Mouse (Mus musculus) kidney, embryonic 16.5 days (tissue): ENCODE measurements around the gene Clec4g. TPM values are rescaled to one million over a fixed set of nuclear protein-coding genes. Genes with fewer than 3 reads are reported as not detected.
A peak's percentile ranks its signal among the peaks of the same experiment; 100 is the strongest.
"Not testable (repeated sequence)": the region's sequence is repeated elsewhere in the genome, so short reads cannot be mapped to it uniquely, and the experiment has no call there.

ENCODE experiments used
- ATAC-seq: fragments of 200-750 bp; cut with Nextera tagmentation; 2 replicates; pipeline ENCODE4 v1.8.0; 2017; ENCODE audit warnings: moderate TSS enrichment; ENCODE audit not compliant: low FRiP score, low TSS enrichment
- H3K27ac ChIP-seq: fragments of 300-500 bp; sonication (generic); 2 replicates; pipeline ENCODE4 v1.5.1; 2014; ENCODE audit warnings: low read length
- H3K27me3 ChIP-seq: fragments of 300-500 bp; sonication (generic); 2 replicates; pipeline ENCODE4 v1.6.1; 2014; ENCODE audit warnings: low read length, control low read depth, mixed read lengths; ENCODE audit not compliant: insufficient read depth
- H3K36me3 ChIP-seq: fragments of 300-500 bp; sonication (generic); 2 replicates; pipeline ENCODE4 v1.6.1; 2014; ENCODE audit warnings: low read length, control low read depth, mixed read lengths; ENCODE audit not compliant: insufficient read depth
- H3K4me1 ChIP-seq: fragments of 300-500 bp; sonication (generic); 2 replicates; pipeline ENCODE4 v1.6.1; 2014; ENCODE audit warnings: low read length, control low read depth, mixed read lengths; ENCODE audit not compliant: insufficient read depth
- H3K4me2 ChIP-seq: fragments of 300-500 bp; sonication (generic); replicated peaks from 2 replicates; pipeline ENCODE4 v1.6.1; 2014; ENCODE audit warnings: low read depth, low read length
- H3K4me3 ChIP-seq: fragments of 300-500 bp; sonication (generic); 2 replicates; pipeline ENCODE4 v1.5.1; 2014; ENCODE audit warnings: mild to moderate bottlenecking, low read length
- H3K9ac ChIP-seq: fragments of 300-500 bp; sonication (generic); replicated peaks from 2 replicates; pipeline ENCODE4 v1.6.1; 2014; ENCODE audit warnings: low read length
- H3K9me3 ChIP-seq: fragments of 300-500 bp; sonication (generic); 2 replicates; pipeline ENCODE4 v1.6.1; 2016; ENCODE audit warnings: low read length, control low read depth
- WGBS: fragments of 180-500 bp; shearing (Covaris S2); extraction: QIAGEN DNeasy Blood & Tissue Kit; methylation state at CpG from one replicate; pipeline ENCODE4 v1.1.7; 2014; 5-methylcytosine and 5-hydroxymethylcytosine counted together
- polyA plus RNA-seq: library from polyadenylated mRNA; unstranded; fragments of >200 nt; fragmentation: Nextera tagmentation; extraction: Ambion mirVana; gene quantifications from 2 replicates; pipeline ENCODE4 v1.2.1, GENCODE M21; 2015

Gene Clec4g
- polyA plus RNA-seq = 0.41 and 0.45 TPM in 2 replicates

DNA sequence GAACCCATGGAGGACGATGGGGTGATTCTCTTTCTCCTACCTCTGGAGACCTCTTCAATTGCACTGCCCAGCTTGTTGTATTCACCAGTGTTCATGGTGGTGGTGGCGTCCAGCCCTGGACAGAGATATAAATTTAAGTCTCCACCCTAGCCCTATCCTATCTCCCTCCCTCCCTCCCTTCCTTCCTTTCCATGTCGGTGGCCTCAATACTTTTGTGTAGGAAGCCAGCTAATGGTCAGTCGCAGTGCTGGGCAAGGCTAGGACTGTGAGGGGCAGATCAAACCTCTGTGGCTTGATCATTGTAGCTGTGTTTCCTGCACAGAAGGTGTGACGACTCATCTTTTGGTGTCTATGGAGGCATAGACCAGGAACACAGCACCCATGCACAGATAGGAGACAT lies at the start of gene Clec4g:
Gene Clec4g, minus strand, starts transcription at position 101 of the 400 bp plus-strand sequence.
- H3K4me2 ChIP-seq = no peak within 1 kb of the TSS
- no peak for ATAC-seq
- H3K4me3 ChIP-seq = no peak within 1 kb of the TSS
- no peaks in the 10 kb centered on the region for H3K27me3 ChIP-seq
- no peak within 1 kb of the TSS for H3K27ac ChIP-seq
- H3K4me1 ChIP-seq = no peaks in the 10 kb centered on the region
- WGBS = 77% methylated on average over 5 of the region's 5 CpGs
- H3K36me3 ChIP-seq = no peaks in the 10 kb centered on the region
- no peaks in the 10 kb centered on the region for H3K9me3 ChIP-seq
- H3K9ac ChIP-seq = no peak within 1 kb of the TSS

DNA sequence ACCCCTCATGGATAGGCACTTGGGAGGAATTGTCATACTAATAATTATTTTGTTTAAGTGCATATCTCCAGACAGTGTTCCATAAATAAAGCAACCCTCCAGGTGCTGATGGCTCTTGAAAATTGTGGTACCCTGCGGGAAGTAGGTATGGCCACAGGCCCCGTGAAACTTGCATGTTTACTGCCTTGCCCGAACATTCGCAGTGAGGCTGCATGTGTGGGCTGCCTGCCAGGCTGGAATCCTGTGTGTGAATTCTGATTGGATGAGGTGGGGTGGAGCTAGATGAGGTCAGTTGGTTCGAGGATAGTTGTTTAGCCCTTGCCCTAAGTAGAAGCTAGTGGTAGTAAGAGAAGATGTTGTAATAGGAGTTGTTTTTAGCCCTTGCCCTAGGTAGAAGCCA lies 48.2 kb upstream of the Clec4g start:
- not testable (repeated sequence) for ATAC-seq, H3K36me3 ChIP-seq, H3K27ac ChIP-seq, H3K4me3 ChIP-seq, H3K9ac ChIP-seq, H3K4me2 ChIP-seq, H3K27me3 ChIP-seq, H3K9me3 ChIP-seq, H3K4me1 ChIP-seq
- WGBS = 86% methylated on average over 5 of the region's 5 CpGs

GRCm38 (mm10) chr8:3754261-3754850 lies 33.9 kb upstream of the Clec4g start:
- H3K36me3 ChIP-seq = no peaks in the 10 kb centered on the region
- peaks cover 18% of the 10 kb centered on the region; the same call in 1 of the 2 replicates for H3K9me3 ChIP-seq
- H3K4me3 ChIP-seq = no peak overlapping the region
- H3K27ac ChIP-seq = no peak overlapping the region
- no peak overlapping the region for H3K4me2 ChIP-seq
- WGBS = 61% methylated on average over 18 of the region's 18 CpGs
- peak; percentile 100 for ATAC-seq
- no peaks in the 10 kb centered on the region for H3K4me1 ChIP-seq
- H3K9ac ChIP-seq = no peak overlapping the region
- H3K27me3 ChIP-seq = no peaks in the 10 kb centered on the region

DNA sequence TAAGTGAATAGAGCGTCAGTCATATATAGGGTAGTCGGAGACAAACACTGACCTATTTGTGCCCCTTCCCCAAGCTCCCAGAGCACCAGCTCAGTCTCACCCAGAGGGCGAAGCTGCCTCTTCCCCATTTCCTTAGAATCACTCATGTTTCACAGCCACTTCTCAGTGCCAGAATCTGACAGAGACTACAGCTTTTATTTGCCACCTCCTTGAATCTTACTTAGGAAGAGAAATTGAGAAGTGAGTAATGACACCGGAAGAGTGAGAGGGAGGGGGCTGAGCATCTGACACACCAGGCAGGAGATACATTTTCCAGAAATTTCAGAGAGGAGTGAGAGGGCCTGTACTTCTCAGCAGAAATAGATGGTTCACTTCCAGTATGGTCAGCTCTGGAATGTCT lies 28.3 kb upstream of the Clec4g start, which contains the start of gene Cd209a:
Gene Cd209a, minus strand, starts transcription at position 224 of the 400 bp plus-strand sequence.
- Histone ChIP-seq H3K27me3 (no peaks in the 10 kb centered on the region), H3K9me3 (peaks cover 10% of the 10 kb centered on the region; the same call in 1 of the 2 replicates), H3K9ac (no peak within 1 kb of the TSS), H3K4me1 (no peaks in the 10 kb centered on the region), H3K27ac (no peak within 1 kb of the TSS), H3K36me3 (no peaks in the 10 kb centered on the region), H3K4me2 (no peak within 1 kb of the TSS), H3K4me3 (no peak within 1 kb of the TSS)
- WGBS = 91% methylated on average over 4 of the region's 4 CpGs
- no peak for ATAC-seq

- WGBS = 86% methylated on average over 2 of the region's 2 CpGs
- no peaks in the 10 kb centered on the region for H3K9me3 ChIP-seq
- H3K4me2 ChIP-seq = no peak overlapping the region
- no peak overlapping the region for H3K4me3 ChIP-seq
- no peak for ATAC-seq
- H3K9ac ChIP-seq = no peak overlapping the region
- H3K4me1 ChIP-seq = no peaks in the 10 kb centered on the region
- H3K36me3 ChIP-seq = no peaks in the 10 kb centered on the region
- no peaks in the 10 kb centered on the region for H3K27me3 ChIP-seq
- no peak overlapping the region for H3K27ac ChIP-seq
Observed at GRCm38 (mm10) chr8:3736947-3737346, 16.5 kb upstream of the Clec4g start.

DNA sequence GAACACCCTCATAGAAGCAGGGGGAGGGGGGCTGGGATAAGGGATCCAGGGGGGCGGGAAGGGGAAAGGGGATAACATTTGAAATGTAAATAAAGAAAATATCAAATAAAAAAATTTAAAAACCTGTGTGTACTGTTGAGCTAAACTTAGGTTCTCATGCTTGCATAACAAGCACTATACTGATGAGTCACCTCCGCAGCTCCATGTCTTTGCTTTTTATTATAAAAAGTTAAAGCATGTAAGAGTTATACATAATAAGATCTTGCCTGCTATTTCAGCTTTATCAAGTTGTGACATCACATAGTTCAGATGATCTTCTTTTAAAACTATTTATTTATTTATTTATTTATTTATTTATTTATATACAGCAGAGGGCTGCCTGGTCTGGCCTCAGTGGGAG lies 15.1 kb upstream of the Clec4g start:
- no peak overlapping the region for H3K9ac ChIP-seq
- no peak overlapping the region for H3K4me2 ChIP-seq
- 89% methylated on average over 2 of the region's 2 CpGs for WGBS

GRCm38 (mm10) chr8:3734084-3734483 lies 13.6 kb upstream of the Clec4g start:
- H3K9me3 ChIP-seq = no peaks in the 10 kb centered on the region
- H3K27ac ChIP-seq = no peak overlapping the region
- H3K4me2 ChIP-seq = no peak overlapping the region
- H3K4me3 ChIP-seq = no peak overlapping the region
- ATAC-seq = no peak
- no peaks in the 10 kb centered on the region for H3K27me3 ChIP-seq
- no peaks in the 10 kb centered on the region for H3K36me3 ChIP-seq
- H3K9ac ChIP-seq = no peak overlapping the region
- H3K4me1 ChIP-seq = no peaks in the 10 kb centered on the region
- WGBS = 56% methylated on average over 1 of the region's 1 CpGs

More for the DNA sequence above, 15.1 kb upstream of the Clec4g start:
- H3K36me3 ChIP-seq = no peaks in the 10 kb centered on the region
- ATAC-seq = no peak
- H3K4me3 ChIP-seq = no peak overlapping the region
- no peaks in the 10 kb centered on the region for H3K27me3 ChIP-seq
- H3K4me1 ChIP-seq = no peaks in the 10 kb centered on the region
- no peak overlapping the region for H3K27ac ChIP-seq
- no peaks in the 10 kb centered on the region for H3K9me3 ChIP-seq

- 37% methylated on average over 1 of the region's 1 CpGs for WGBS
- Histone ChIP-seq H3K9ac (no peak overlapping the region), H3K27me3 (no peaks in the 10 kb centered on the region), H3K4me2 (no peak overlapping the region), H3K27ac (no peak overlapping the region), H3K36me3 (no peaks in the 10 kb centered on the region), H3K9me3 (no peaks in the 10 kb centered on the region), H3K4me3 (no peak overlapping the region), H3K4me1 (no peaks in the 10 kb centered on the region)
- no peak for ATAC-seq
Observed at GRCm38 (mm10) chr8:3721041-3721440, 590 bp upstream of the Clec4g start.

DNA sequence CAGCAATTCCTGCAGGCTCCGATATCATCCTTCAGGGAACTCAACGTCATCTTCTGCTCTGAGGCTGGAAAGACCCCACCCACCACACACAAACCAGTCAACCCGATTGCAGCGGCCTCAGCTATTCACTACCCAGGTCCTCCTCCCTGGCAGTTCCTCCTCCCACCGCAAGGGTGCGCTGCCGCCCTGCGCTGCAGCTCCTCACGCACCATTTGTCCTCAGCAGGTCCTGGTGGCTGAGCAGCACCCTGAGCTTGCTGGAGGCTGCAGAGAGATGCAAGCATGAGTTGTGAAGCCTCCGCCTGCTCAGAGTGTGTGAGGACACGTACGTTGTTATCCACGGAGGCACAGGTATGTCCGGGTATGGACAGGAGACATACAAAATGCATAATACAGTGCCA lies 1.9 kb downstream of the Clec4g start:
- 15% methylated on average over 14 of the region's 14 CpGs for WGBS
- Histone ChIP-seq H3K4me3 (no peak overlapping the region), H3K4me2 (no peak overlapping the region), H3K4me1 (no peaks in the 10 kb centered on the region), H3K9me3 (no peaks in the 10 kb centered on the region), H3K27me3 (no peaks in the 10 kb centered on the region), H3K9ac (no peak overlapping the region), H3K27ac (no peak overlapping the region), H3K36me3 (no peaks in the 10 kb centered on the region)
- peak; percentile 87 for ATAC-seq

- Histone ChIP-seq H3K36me3 (no peaks in the 10 kb centered on the region), H3K27ac (no peak overlapping the region), H3K27me3 (no peaks in the 10 kb centered on the region), H3K9me3 (no peaks in the 10 kb centered on the region), H3K9ac (no peak overlapping the region), H3K4me1 (no peaks in the 10 kb centered on the region), H3K4me3 (no peak overlapping the region), H3K4me2 (no peak overlapping the region)
- 56% methylated on average over 12 of the region's 12 CpGs for WGBS
- ATAC-seq = 0 out of 2 replicates have a peak, but pooled peaks have one; percentile 26
Observed at GRCm38 (mm10) chr8:3717321-3717954, 3.0 kb downstream of the Clec4g start.
